Mouse (Mus musculus): ENCODE measurements around the gene Slc25a47. TPM values are rescaled to one million over a fixed set of nuclear protein-coding genes. Genes with fewer than 3 reads are reported as not detected.

The Slc25a47 gene
- polyA plus RNA-seq, 1 experiment: 3.6 TPM

DNA sequence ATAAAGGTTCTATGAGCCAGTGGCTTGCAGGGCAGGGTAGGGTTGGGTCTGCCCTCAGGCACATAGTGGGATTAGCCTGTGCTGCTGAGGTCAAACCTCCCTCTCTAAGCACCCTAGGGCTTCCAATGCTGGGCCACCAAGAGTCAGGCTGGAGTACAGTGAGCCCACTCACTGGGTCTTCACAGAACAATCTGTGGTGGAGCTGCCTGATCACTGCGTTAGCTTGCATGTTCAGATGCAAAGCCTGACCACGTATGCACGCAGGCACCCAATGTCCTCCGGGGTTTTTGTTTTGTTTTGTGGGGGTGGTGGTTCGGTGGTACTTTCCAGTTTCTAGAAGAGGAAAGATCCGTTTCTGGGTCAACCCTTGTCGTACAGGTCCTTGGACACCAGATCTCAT, 21.3 kb downstream of the Slc25a47 start:
- no peaks in the 10 kb centered on the region for H3K27me3 ChIP-seq (ENCODE audit: control insufficient read depth, insufficient read depth, insufficient read length)
- H3K36me3 ChIP-seq (ENCODE audit: control insufficient read depth, insufficient read depth): peaks cover under 1% of the 10 kb centered on the region
- H3K4me3 ChIP-seq: no peak overlapping the region
- no peaks in the 10 kb centered on the region for H3K79me2 ChIP-seq (ENCODE audit: control insufficient read depth, insufficient read depth)
- no peak for TF ChIP-seq SRF (IDR thresholded peaks at IDR 0.05; ENCODE audit: control insufficient read depth, insufficient read length, low read depth)
- TF ChIP-seq POLR2AphosphoS2 (IDR thresholded peaks at IDR 0.05; ENCODE audit: insufficient read length, low read depth): peak; percentile 75
- H3K4me2 ChIP-seq (ENCODE audit: low read depth): no peak overlapping the region
- no peak overlapping the region for H3ac ChIP-seq (ENCODE audit: control insufficient read depth, insufficient read length)

DNA sequence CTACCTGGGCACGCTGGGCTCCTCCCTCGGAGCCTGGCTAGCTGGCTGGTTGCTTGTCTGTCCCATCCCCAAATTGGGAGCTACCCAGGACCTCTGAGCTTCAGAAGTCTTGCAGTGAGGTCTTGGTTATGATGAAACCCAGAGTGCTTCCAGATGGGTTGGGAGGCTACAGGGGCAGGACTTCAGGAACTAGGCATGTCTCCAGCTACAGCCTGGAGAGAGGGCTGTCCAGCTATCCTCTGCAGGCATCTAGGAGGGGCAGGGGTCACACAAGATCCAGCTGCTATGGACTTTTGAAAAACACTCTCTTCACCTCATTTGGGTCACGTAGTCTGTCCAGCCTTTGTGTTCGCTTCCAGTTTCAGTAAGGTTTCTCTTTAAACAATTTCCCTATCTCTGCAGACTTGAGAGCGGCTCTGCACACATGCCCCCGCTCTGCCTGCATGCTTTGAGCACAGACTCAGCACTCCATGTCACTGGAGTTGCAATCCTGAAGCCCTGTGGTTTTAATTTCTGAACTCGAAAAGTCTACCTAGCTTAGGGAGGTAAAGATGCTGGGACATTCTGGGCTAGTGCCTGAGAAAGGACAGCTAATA, 21.8 kb downstream of the Slc25a47 start:
- H3K27me3 ChIP-seq (ENCODE audit: control insufficient read depth, insufficient read depth, insufficient read length): no peaks in the 10 kb centered on the region
- TF ChIP-seq USF1 (IDR thresholded peaks at IDR 0.05; ENCODE audit: low read depth) (no peak), POLR2AphosphoS2 (IDR thresholded peaks at IDR 0.05; ENCODE audit: insufficient read length, low read depth) (peak; percentile 79), MYOG (IDR thresholded peaks at IDR 0.05; ENCODE audit: control insufficient read depth in 1 of 3, insufficient read depth in 1 of 3, insufficient read length in 2 of 3, low read depth in 2 of 3) (no peak), TCF12 (IDR thresholded peaks at IDR 0.05; ENCODE audit: insufficient read depth, poor library complexity, severe bottlenecking) (no peak)
- no peak overlapping the region for H3K4me2 ChIP-seq (ENCODE audit: low read depth)
- H3K36me3 ChIP-seq (ENCODE audit: control insufficient read depth, insufficient read depth): peaks cover 6% of the 10 kb centered on the region
- H3K4me3 ChIP-seq: no peak overlapping the region
- no peak overlapping the region for H3ac ChIP-seq (ENCODE audit: control insufficient read depth, insufficient read length)
- no peaks in the 10 kb centered on the region for H3K79me2 ChIP-seq (ENCODE audit: control insufficient read depth, insufficient read depth)

DNA sequence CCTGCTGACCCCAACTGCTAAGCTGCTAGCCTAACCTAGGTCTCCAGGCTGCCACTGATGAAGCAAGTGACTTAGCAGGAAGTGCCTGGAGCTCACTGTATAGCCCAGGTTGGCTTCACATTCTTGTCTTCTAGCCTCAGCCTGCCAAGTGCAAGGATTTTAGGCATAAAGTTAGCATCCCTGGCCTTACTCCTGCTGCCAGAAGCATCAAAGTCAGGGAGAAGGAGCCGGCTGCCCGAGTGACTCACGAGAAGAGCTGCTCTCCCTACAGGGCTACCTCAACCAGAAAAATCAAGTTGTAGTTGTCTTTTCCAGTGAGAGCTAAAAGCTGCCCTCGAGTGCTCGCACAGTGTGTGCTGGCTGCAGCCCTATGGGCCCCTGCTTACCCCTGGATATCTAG, 22.6 kb downstream of the Slc25a47 start:
- H3K79me2 ChIP-seq (ENCODE audit: control insufficient read depth, insufficient read depth): no peaks in the 10 kb centered on the region
- no peak overlapping the region for H3K4me3 ChIP-seq
- H3K27me3 ChIP-seq (ENCODE audit: control insufficient read depth, insufficient read depth, insufficient read length): no peaks in the 10 kb centered on the region
- H3K36me3 ChIP-seq (ENCODE audit: control insufficient read depth, insufficient read depth): peaks cover 11% of the 10 kb centered on the region
- H3K4me2 ChIP-seq (ENCODE audit: low read depth): no peak overlapping the region
- H3ac ChIP-seq (ENCODE audit: control insufficient read depth, insufficient read length): no peak overlapping the region
- TF ChIP-seq TCF12 (IDR thresholded peaks at IDR 0.05; ENCODE audit: insufficient read depth, poor library complexity, severe bottlenecking) (no peak), USF1 (IDR thresholded peaks at IDR 0.05; ENCODE audit: low read depth) (no peak), SRF (IDR thresholded peaks at IDR 0.05; ENCODE audit: control insufficient read depth, insufficient read length, low read depth) (no peak), POLR2A (IDR thresholded peaks at IDR 0.05; ENCODE audit: insufficient read length, low read depth) (no peak), TCF3 (IDR thresholded peaks at IDR 0.05; ENCODE audit: insufficient read length, low read depth) (no peak), MYOG (IDR thresholded peaks at IDR 0.05; ENCODE audit: control insufficient read depth in 1 of 3, insufficient read depth in 1 of 3, insufficient read length in 2 of 3, low read depth in 2 of 3) (no peak), POLR2AphosphoS2 (IDR thresholded peaks at IDR 0.05; ENCODE audit: insufficient read length, low read depth) (peak; percentile 89)

DNA sequence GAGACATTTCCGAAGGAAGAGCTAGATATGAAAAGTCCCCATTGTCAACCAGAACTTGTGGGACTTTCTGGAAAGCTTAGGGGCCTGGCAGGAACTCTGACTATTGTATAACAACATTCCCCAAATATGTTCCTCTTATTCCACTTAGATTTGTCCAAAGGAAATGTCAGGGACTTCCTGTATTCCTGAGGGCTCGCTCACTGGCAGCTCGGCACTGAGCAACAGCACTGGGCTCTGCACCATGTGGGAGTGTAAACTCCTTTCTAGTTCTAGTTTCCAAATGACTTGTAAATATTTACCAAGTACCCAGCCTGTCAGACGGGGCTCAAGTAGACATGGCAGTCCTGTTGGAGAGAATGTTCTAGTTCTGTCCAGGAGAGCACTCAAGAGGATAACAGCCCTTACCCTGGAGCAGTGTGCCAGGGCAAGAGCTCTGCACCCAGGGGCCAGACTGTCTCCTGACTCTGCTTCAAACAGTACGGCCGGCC, 29.2 kb downstream of the Slc25a47 start:
- H3K27me3 ChIP-seq (ENCODE audit: control insufficient read depth, insufficient read depth, insufficient read length): no peaks in the 10 kb centered on the region
- H3K4me3 ChIP-seq: no peak overlapping the region
- H3ac ChIP-seq (ENCODE audit: control insufficient read depth, insufficient read length): no peak overlapping the region
- no peak overlapping the region for H3K4me2 ChIP-seq (ENCODE audit: low read depth)
- TF ChIP-seq POLR2AphosphoS2 (IDR thresholded peaks at IDR 0.05; ENCODE audit: insufficient read length, low read depth) (peak; percentile 33), TCF3 (IDR thresholded peaks at IDR 0.05; ENCODE audit: insufficient read length, low read depth) (no peak)
- H3K36me3 ChIP-seq (ENCODE audit: control insufficient read depth, insufficient read depth): peaks cover 46% of the 10 kb centered on the region
- H3K79me2 ChIP-seq (ENCODE audit: control insufficient read depth, insufficient read depth): no peaks in the 10 kb centered on the region

DNA sequence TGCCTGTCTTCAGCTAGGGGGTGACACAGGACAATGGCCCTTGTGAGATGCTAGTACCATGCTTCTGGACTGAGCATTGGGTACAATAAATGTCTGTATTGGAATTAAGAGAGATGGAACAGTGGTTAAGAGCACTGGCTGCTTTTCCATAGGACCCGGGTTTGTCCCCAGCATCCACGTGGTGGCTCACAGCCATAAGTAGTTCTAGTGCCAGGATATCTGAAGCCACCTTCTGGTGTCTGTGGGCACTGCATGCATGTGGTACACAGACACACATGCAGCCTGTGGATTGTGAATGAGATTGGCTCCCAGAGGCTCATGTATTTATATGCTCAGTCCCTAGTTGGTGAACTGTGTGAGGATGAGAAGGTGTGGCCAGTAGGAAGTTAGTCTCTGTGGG, 33.7 kb downstream of the Slc25a47 start:
- peaks cover 51% of the 10 kb centered on the region for H3K36me3 ChIP-seq (ENCODE audit: control insufficient read depth, insufficient read depth)
- H3K27me3 ChIP-seq (ENCODE audit: control insufficient read depth, insufficient read depth, insufficient read length): no peaks in the 10 kb centered on the region
- no peak overlapping the region for H3K4me2 ChIP-seq (ENCODE audit: low read depth)
- H3K4me3 ChIP-seq: no peak overlapping the region
- no peak for TF ChIP-seq TCF12 (IDR thresholded peaks at IDR 0.05; ENCODE audit: insufficient read depth, poor library complexity, severe bottlenecking)
- TF ChIP-seq POLR2AphosphoS2 (IDR thresholded peaks at IDR 0.05; ENCODE audit: insufficient read length, low read depth): no peak
- no peak for TF ChIP-seq MYOD1 (IDR thresholded peaks at IDR 0.05; ENCODE audit: control insufficient read depth in 1 of 3, insufficient read length in 2 of 3, low read depth in 2 of 3)
- TF ChIP-seq SRF (IDR thresholded peaks at IDR 0.05; ENCODE audit: control insufficient read depth, insufficient read length, low read depth): no peak
- TF ChIP-seq TCF3 (IDR thresholded peaks at IDR 0.05; ENCODE audit: insufficient read length, low read depth): no peak
- no peak overlapping the region for H3ac ChIP-seq (ENCODE audit: control insufficient read depth, insufficient read length)
- H3K79me2 ChIP-seq (ENCODE audit: control insufficient read depth, insufficient read depth): no peaks in the 10 kb centered on the region

DNA sequence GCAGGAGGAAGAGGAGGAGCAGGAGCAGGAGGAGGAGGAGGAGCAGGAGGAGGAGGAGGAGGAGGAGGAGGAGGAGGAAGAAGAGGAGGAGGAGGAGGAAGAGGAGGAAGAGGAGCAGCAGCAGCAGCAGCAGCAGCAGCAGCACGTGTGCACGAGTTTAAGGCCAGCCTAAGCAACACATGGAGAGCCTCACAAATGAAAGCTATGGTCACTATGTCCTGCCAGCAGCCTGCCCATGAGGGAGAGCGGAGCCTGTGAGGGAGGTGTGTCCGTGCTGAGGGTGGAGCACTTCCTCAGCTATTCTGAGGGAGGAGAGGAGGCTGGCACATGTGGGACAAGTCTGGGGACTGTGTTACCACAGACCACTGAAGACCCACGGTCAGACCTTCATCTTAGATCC, 37.3 kb downstream of the Slc25a47 start:
- Histone ChIP-seq H3K79me2 (ENCODE audit: control insufficient read depth, insufficient read depth) (no peaks in the 10 kb centered on the region), H3K36me3 (ENCODE audit: control insufficient read depth, insufficient read depth) (peaks cover 57% of the 10 kb centered on the region), H3K27me3 (ENCODE audit: control insufficient read depth, insufficient read depth, insufficient read length) (no peaks in the 10 kb centered on the region), H3K4me3 (no peak overlapping the region), H3K4me2 (ENCODE audit: low read depth) (no peak overlapping the region), H3ac (ENCODE audit: control insufficient read depth, insufficient read length) (no peak overlapping the region)
- TF ChIP-seq POLR2AphosphoS2 (IDR thresholded peaks at IDR 0.05; ENCODE audit: insufficient read length, low read depth): peak; percentile 19
- peak; percentile 27 for TF ChIP-seq USF1 (IDR thresholded peaks at IDR 0.05; ENCODE audit: low read depth)
- TF ChIP-seq TCF12 (IDR thresholded peaks at IDR 0.05; ENCODE audit: insufficient read depth, poor library complexity, severe bottlenecking): no peak

Data from myocyte (in vitro differentiated cells).